Mouse (Mus musculus) bone marrow macrophage, adult 2 months (primary cell): ENCODE measurements around the gene Clip2.

Source experiments
- CTCF ChIP-seq: IDR thresholded peaks from 2 replicates; pipeline ENCODE4 v1.5.1; 2012; ENCODE audit warnings: low read depth, mild to moderate bottlenecking, low read length, moderate library complexity
- POLR2A ChIP-seq: IDR thresholded peaks from 2 replicates; pipeline ENCODE4 v1.6.1; 2012; ENCODE audit warnings: mild to moderate bottlenecking, low read depth, low read length, borderline replicate concordance

DNA sequence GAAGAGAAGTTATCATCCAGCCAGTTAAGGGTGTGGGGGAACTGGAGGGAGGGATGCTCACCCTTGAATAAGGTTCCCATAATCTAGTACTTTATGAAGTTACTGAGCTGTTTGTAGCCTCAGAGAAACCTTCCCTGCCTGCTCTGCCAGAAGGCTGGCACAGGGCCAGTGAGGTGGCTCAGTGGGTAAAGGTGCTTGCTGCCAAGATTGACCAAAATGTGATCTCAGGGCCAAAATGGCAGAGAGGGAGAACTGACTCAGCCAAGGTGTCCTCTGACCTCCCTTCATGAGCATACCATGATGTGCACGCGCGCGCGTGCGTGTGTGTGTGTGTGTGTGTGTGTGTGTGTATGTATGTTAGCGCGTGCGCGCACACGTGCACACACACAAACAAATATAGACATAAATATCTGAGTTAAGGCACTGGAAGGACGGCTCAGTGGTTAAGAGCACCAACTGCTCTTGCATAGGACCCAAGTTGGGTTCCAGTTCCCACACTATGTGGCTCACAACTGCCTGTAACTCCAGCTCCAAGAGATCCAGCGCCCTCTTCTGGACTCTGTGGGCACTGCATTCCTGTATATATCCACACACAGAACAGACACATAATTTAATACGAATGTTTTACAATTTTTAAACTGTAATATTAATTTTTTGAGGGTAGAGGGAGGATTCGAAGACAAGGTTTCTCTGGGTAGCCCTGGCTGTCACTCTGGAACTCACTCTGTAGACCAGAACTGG is 26.1 kb downstream of the Clip2 start:
- TF ChIP-seq POLR2A (no peak), CTCF (0 out of 2 replicates have a peak, but pooled peaks have one; percentile 20)
